Mouse (Mus musculus): Measurements from ENCODE around the gene Dynlt1f.
"Not testable (repeated sequence)": the region's sequence is repeated elsewhere in the genome, so short reads cannot be mapped to it uniquely, and the experiment has no call there.

- not testable (repeated sequence) for TF ChIP-seq POLR2A (IDR thresholded peaks at IDR 0.05; ENCODE audit: control insufficient read depth, low read depth, low read length); CTCF (IDR thresholded peaks at IDR 0.05; ENCODE audit: control insufficient read depth, insufficient read depth, insufficient replicate concordance, low read depth, low read length)
These were observed 37.9 kb downstream of the Dynlt1f start for GRCm38 (mm10) chr17:6617689-6618400.
